Mouse (Mus musculus) kidney, adult 18-20 months (tissue): Measurements from ENCODE around the gene Triap1.
"Not testable (repeated sequence)": the region's sequence is repeated elsewhere in the genome, so short reads cannot be mapped to it uniquely, and the experiment has no call there.

Experiments used
- DNase-seq: peaks from one replicate; pipeline ENCODE4 v3.0.0; 2021

The Triap1 gene

DNA sequence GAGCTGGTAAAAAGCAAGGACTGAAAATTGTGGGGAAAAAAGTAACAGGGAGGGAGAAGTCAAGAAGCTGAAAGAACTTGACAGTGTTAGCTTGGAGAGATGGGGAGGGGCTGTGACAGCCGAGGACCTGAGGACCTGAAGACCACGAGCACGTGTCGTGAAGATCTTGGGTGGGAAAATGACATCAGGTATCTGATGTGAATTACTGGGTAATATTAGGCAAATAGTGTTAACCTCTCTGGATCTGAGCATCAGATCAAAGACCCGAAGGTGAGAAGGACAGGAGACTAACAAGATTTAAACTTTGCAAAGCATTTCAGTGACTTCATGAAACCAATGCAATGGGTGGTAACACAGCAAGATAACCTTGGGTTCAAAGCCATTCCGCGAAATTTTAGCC is 1.0 kb upstream of the Triap1 start:
- DNase-seq: no peak

GRCm38 (mm10) chr5:115341314-115342165 is 515 bp downstream of the Triap1 start:
- no peak for DNase-seq

- DNase-seq: peak; percentile 88
Observed at GRCm38 (mm10) chr5:115347564-115347963, 6.5 kb downstream of the Triap1 start.

GRCm38 (mm10) chr5:115348546-115349224 is 7.7 kb downstream of the Triap1 start, which contains the start of gene Cox6a1:
Cox6a1 (minus strand) TSS chr5:115348981.
- peak; percentile 99 for DNase-seq

GRCm38 (mm10) chr5:115349225-115349555 is 8.2 kb downstream of the Triap1 start:
- DNase-seq: no peak

GRCm38 (mm10) chr5:115351348-115351747 is 10.3 kb downstream of the Triap1 start:
- DNase-seq: no peak

DNA sequence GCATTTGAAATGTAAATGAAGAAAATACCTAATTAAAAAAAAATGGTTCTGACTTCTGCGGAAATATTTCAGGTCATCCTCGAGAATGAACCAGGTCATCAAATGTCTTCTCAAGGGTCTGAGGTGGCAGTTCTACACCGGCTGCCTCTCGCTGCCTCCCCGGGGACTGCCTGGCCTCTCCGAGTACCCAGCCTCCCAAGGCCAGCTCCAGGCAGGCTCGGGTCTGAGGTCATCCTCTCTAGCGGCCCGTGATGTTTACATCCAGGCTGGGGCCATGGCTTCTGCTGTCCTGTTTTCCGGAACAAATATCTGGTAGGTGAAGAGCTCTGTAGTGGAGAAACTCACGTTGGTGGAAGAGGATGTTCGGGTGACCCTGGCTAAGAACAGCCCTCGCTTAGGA is 14.0 kb downstream of the Triap1 start:
- DNase-seq: no peak

- DNase-seq: peak; percentile 88
Observed at GRCm38 (mm10) chr5:115358872-115359271, 17.8 kb downstream of the Triap1 start.

GRCm38 (mm10) chr5:115359438-115359837 is 18.4 kb downstream of the Triap1 start:
- DNase-seq: no peak

- no peak for DNase-seq
Observed at GRCm38 (mm10) chr5:115359851-115360372, 18.9 kb downstream of the Triap1 start.

DNA sequence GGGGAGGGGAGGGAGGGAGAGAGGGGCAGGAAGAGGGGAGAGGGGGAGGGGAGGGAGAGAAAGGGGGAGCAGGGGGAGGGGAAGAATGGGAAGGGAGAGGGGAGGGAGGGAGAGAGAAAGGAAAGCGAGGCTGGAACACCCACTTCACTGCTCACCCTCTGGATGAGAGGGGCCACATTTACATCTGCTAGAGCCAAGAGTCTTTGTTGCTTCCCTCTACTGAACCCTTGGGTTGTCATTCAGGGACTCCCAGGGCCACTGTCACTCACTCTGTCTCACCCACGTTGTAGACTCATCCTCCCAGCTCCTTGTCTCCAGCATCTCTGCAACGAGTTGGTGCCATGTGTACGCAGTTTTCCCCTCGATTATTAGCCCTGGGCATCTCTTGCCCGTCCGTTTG is 21.2 kb downstream of the Triap1 start:
- DNase-seq: no peak

GRCm38 (mm10) chr5:115362819-115363714 is 22.0 kb downstream of the Triap1 start:
- DNase-seq: no peak

DNA sequence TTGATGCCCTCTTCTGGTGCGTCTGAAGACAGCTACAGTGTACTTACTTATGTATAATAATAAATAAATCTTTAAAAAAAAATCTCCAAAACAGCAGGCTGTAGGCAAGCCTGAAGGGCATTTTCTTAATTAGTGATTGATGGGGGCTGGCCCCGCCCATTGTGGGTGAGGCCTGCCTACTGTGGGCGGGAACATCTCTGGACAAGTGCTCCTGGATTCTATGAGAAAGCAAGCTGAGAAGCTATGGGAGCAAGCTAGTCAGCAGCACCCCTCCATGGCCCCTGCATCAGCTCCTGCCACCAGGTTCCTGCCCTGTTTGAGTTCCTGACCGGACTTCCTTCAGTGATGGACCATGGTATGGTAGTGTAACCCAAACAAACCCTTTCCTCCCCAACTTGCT is 23.8 kb downstream of the Triap1 start:
- DNase-seq: no peak

DNA sequence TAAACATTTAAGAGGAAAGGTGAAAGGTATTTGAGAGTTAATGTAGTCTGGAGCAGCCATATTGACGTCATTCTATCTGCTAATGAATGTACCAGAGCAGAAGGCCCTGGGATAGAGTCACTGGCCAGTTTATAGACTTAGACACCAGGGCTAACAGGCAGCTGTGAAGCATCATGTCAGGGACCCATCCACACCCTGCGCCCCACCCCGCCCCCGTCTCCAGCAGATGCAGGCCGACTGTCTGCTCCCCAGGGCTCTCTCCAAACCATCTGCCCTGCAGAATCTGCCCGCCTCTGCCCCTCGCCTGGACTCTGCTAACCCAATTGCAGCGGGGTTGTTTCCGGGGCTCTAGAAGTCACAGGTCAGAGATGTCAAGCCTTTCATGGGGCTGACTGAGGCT is 30.7 kb downstream of the Triap1 start:
- no peak for DNase-seq

- no peak for DNase-seq
Observed at GRCm38 (mm10) chr5:115373441-115374203, 32.6 kb downstream of the Triap1 start.

GRCm38 (mm10) chr5:115374204-115374820 is 33.3 kb downstream of the Triap1 start:
- DNase-seq: no peak

DNA sequence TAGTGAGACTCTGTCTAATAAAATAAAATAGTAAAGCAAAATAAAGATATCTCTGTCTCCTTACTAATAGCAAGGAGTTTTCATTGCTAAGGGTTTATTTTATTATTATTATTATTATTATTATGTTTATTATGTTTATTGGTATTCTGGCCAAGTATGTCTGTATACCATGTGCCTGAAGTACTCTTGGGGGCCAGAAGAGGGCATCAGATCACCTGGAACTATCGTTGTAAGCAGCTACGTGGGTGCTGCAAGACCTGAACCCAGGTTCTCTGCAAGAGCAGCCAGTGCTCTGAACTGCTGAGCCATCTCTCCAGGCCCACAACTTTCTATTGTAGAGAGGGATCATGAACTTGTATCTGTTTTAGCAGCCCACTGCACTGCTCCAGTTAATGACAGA is 34.4 kb downstream of the Triap1 start:
- DNase-seq: no peak

- not testable (repeated sequence) for DNase-seq
Observed at GRCm38 (mm10) chr5:115378882-115379281, 37.9 kb downstream of the Triap1 start.

DNA sequence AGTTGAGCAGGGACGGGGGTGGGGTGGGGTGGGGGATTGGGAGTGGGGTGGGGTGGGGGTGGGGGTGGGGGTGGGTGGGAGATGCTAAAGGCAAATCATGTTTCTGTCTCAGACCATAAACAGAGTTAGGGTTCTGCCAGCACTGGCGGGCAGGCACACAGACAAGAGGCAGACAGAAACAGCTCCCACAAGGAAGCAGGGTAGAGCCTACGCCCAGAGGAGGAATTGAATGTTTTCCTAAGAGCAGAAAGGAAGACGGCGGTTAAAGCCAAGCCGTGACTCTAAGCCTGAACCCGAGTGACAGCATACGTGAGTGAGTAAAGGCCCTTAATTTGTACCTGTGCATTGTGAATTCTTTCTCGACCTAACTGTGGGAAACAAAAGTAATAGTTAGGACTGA is 50.9 kb downstream of the Triap1 start:
- DNase-seq: no peak

- DNase-seq: no peak
Observed at GRCm38 (mm10) chr5:115392969-115393368, 51.9 kb downstream of the Triap1 start.
